Mouse (Mus musculus) liver, embryonic 12.5 days (tissue): ENCODE measurements around the gene Gstm4. TPM values are rescaled to one million over a fixed set of nuclear protein-coding genes. Genes with fewer than 3 reads are reported as not detected.
A peak's percentile ranks its signal among the peaks of the same experiment; 100 is the strongest.

Experiments
- ATAC-seq: fragments of 200-750 bp; cut with Nextera tagmentation; 2 replicates; pipeline ENCODE4 v1.8.0; 2017; ENCODE audit warnings: moderate number of reproducible peaks, mild to moderate bottlenecking, moderate library complexity
- H3K27ac ChIP-seq: fragments of 300-500 bp; sonication (generic); 2 replicates; pipeline ENCODE4 v1.5.1; 2016; ENCODE audit warnings: mild to moderate bottlenecking
- H3K27me3 ChIP-seq: fragments of 300-500 bp; sonication (generic); replicated peaks from 2 replicates; pipeline ENCODE4 v1.6.1; 2016; ENCODE audit warnings: mild to moderate bottlenecking, moderate library complexity
- H3K36me3 ChIP-seq: fragments of 300-500 bp; sonication (generic); 2 replicates; pipeline ENCODE4 v1.6.1; 2016; ENCODE audit warnings: mild to moderate bottlenecking, moderate library complexity
- H3K4me1 ChIP-seq: fragments of 300-500 bp; sonication (generic); 2 replicates; pipeline ENCODE4 v1.6.1; 2016
- H3K4me2 ChIP-seq: fragments of 300-500 bp; sonication (generic); 2 replicates; pipeline ENCODE4 v1.6.1; 2016; ENCODE audit warnings: mild to moderate bottlenecking, moderate library complexity
- H3K4me3 ChIP-seq: fragments of 300-500 bp; sonication (generic); 2 replicates; pipeline ENCODE4 v1.5.1; 2016; ENCODE audit warnings: mild to moderate bottlenecking, moderate library complexity
- H3K9ac ChIP-seq: fragments of 300-500 bp; sonication (generic); 2 replicates; pipeline ENCODE4 v1.6.1; 2016; ENCODE audit warnings: mild to moderate bottlenecking, moderate library complexity
- H3K9me3 ChIP-seq: fragments of 300-500 bp; sonication (generic); replicated peaks from 2 replicates; pipeline ENCODE4 v1.6.1; 2016; ENCODE audit warnings: mild to moderate bottlenecking, moderate library complexity
- WGBS: fragments of 180-500 bp; shearing (Covaris S2); methylation state at CpG from one replicate; pipeline ENCODE4 v1.1.7; 2016; ENCODE audit not compliant: insufficient replicate concordance; 5-methylcytosine and 5-hydroxymethylcytosine counted together
- polyA plus RNA-seq: library from polyadenylated mRNA; unstranded; fragments of >200 nt; fragmentation: Nextera tagmentation; extraction: Ambion mirVana; gene quantifications from 2 replicates; pipeline ENCODE4 v1.2.1, GENCODE M21; 2016

Gstm4 gene
- polyA plus RNA-seq, 1 experiment from 2014 or later = 16.6 TPM

- Histone ChIP-seq H3K4me3 (peak overlapping the region; percentile 84), H3K4me2 (peak overlapping the region; percentile 98), H3K4me1 (peaks cover 79% of the 10 kb centered on the region), H3K27ac (peak overlapping the region; percentile 95), H3K36me3 (peaks cover 42% of the 10 kb centered on the region), H3K27me3 (no peaks in the 10 kb centered on the region), H3K9ac (peak overlapping the region; percentile 92), H3K9me3 (no peaks in the 10 kb centered on the region)
- WGBS = 2% methylated on average over 14 of the region's 14 CpGs
- ATAC-seq = peak; percentile 85
These were observed 40.6 kb upstream of the Gstm4 start for GRCm38 (mm10) chr3:108085281-108085720.

DNA sequence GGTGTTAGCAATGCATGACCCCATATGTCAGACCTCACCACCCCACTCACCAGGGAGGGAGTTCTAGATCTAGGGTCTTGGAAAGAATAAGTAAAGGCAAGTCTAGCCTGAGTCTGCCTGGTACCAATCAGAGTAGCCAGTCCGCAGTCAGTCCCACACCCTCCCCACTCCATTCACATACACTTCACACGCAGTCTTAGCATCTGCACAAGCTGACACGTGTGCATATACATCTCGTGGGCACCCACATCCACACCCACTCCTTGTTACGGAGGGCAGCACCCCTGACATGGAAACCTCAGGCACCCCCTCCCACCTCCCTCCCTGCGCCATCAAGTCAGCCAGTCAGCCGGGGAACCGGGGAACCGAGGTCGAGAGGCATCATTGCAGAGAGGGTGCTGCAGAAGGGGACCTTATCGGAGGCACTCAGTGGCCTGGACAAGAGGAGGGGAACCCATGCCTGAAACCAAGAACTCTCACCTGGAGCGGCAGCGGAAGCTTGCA, 40.1 kb upstream of the Gstm4 start:
- H3K27ac ChIP-seq = peak overlapping the region; percentile 95
- H3K4me2 ChIP-seq = peak overlapping the region; percentile 98
- H3K4me3 ChIP-seq = peak overlapping the region; percentile 84
- H3K36me3 ChIP-seq = peaks cover 47% of the 10 kb centered on the region
- H3K9me3 ChIP-seq = no peaks in the 10 kb centered on the region
- no peaks in the 10 kb centered on the region for H3K27me3 ChIP-seq
- peak; percentile 36 for ATAC-seq
- peak overlapping the region; percentile 92 for H3K9ac ChIP-seq
- peaks cover 74% of the 10 kb centered on the region for H3K4me1 ChIP-seq
- 10% methylated on average over 13 of the region's 13 CpGs for WGBS

- H3K4me3 ChIP-seq = peak overlapping the region; percentile 84
- peak overlapping the region; percentile 92 for H3K9ac ChIP-seq
- peak overlapping the region; percentile 95 for H3K27ac ChIP-seq
- WGBS = 35% methylated on average over 4 of the region's 4 CpGs
- peaks cover 65% of the 10 kb centered on the region for H3K4me1 ChIP-seq
- 0 out of 2 replicates have a peak, but pooled peaks have one; percentile 21 for ATAC-seq
- H3K9me3 ChIP-seq = no peaks in the 10 kb centered on the region
- peak overlapping the region; percentile 98 for H3K4me2 ChIP-seq
- peaks cover 55% of the 10 kb centered on the region for H3K36me3 ChIP-seq
- H3K27me3 ChIP-seq = no peaks in the 10 kb centered on the region
These were observed 39.3 kb upstream of the Gstm4 start for GRCm38 (mm10) chr3:108083904-108084407.

DNA sequence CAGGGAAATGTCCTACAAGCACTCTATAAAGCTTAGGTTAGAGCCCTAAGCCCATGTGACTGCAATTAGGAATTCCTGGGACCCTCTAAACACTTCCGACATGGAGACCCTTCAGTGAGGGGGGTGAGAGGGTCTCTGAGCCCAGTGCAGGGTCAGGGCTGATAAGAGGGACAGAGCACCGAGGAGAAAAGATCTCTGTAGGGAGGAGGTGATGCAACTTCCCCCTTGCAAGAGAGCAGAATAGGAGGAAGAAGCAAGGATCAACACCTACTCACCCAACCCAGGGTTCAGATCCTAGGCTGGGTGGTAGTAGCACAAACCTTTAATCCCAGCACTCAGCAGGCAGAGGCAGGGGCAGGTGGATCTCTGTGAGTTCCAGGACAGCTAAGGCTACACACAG, 38.5 kb upstream of the Gstm4 start:
- Histone ChIP-seq H3K4me1 (peaks cover 59% of the 10 kb centered on the region), H3K36me3 (peaks cover 63% of the 10 kb centered on the region), H3K27me3 (no peaks in the 10 kb centered on the region), H3K4me2 (peak overlapping the region; percentile 98), H3K9me3 (no peaks in the 10 kb centered on the region), H3K4me3 (peak overlapping the region; percentile 84), H3K27ac (peak overlapping the region; percentile 95), H3K9ac (peak overlapping the region; percentile 92)
- no peak for ATAC-seq
- 18% methylated on average over 2 of the region's 2 CpGs for WGBS

DNA sequence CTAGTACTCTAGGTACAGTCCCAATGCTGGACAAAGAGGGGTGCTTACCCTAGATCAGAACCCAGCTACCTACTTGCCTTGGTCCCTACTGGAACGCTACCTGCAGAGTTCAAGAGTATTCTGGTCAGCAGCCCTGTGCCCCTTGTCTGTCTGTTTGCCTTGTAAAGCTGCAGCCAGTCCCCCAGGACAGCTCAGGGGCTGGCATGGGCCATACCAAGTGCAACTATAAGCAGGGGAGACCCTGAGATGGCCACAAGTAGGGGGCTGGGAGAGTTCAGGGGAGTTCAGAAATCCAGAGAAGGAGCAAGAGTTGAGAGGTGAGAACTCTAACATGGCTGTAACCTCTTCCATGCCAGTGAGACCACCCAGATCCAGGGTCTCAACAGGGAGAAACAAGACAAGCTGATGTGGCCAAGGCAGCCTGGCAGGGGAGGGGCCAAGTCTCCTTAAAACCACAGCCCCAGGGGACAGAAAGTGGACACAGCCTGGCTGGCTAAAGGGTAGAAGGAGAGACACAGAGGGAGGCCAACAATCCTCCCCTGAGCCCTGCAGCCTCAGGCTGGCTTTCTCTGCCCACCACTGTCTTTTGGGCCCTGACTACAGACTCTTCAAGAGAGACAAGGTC, 37.7 kb upstream of the Gstm4 start:
- 95% methylated on average over 1 of the region's 1 CpGs for WGBS
- ATAC-seq = no peak
- H3K36me3 ChIP-seq = peaks cover 71% of the 10 kb centered on the region
- H3K4me2 ChIP-seq = peak overlapping the region; percentile 98
- no peaks in the 10 kb centered on the region for H3K27me3 ChIP-seq
- H3K4me3 ChIP-seq = peak overlapping the region; percentile 84
- H3K9ac ChIP-seq = peak overlapping the region; percentile 92
- H3K27ac ChIP-seq = peak overlapping the region; percentile 95
- peaks cover 55% of the 10 kb centered on the region for H3K4me1 ChIP-seq
- H3K9me3 ChIP-seq = no peaks in the 10 kb centered on the region

DNA sequence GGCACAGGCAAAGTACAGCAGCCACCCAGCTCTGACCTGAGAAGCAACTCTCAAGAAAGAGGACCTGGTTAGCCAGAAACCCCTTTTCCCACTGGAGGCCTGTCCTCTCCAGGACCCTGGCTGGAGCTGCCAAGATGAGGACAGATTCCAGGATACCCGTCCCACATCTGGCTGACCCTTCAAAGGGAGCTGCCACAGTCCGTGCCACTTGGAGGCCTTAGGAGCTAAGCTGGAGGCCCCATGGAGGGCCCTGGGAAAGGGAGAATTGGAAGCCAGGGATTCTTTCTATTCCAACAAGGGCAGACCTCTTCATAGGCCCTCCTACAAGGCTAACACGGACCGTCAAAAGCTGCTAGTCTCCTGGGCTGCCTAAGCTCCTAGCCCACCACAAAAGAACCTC, 37.0 kb upstream of the Gstm4 start:
- peak overlapping the region; percentile 92 for H3K9ac ChIP-seq
- no peak for ATAC-seq
- WGBS = 72% methylated on average over 4 of the region's 4 CpGs
- no peak overlapping the region for H3K4me3 ChIP-seq
- peak overlapping the region; percentile 98 for H3K4me2 ChIP-seq
- peaks cover 78% of the 10 kb centered on the region for H3K36me3 ChIP-seq
- H3K4me1 ChIP-seq = peaks cover 48% of the 10 kb centered on the region
- H3K27me3 ChIP-seq = no peaks in the 10 kb centered on the region
- no peaks in the 10 kb centered on the region for H3K9me3 ChIP-seq
- H3K27ac ChIP-seq = peak overlapping the region; percentile 95

GRCm38 (mm10) chr3:108076836-108077235, 32.1 kb upstream of the Gstm4 start:
- H3K27me3 ChIP-seq = no peaks in the 10 kb centered on the region
- peaks cover 9% of the 10 kb centered on the region for H3K4me1 ChIP-seq
- H3K9ac ChIP-seq = no peak overlapping the region
- no peak for ATAC-seq
- H3K4me3 ChIP-seq = no peak overlapping the region
- H3K36me3 ChIP-seq = peaks cover 97% of the 10 kb centered on the region
- no peaks in the 10 kb centered on the region for H3K9me3 ChIP-seq
- 92% methylated on average over 9 of the region's 9 CpGs for WGBS
- H3K4me2 ChIP-seq = no peak overlapping the region
- no peak overlapping the region for H3K27ac ChIP-seq

GRCm38 (mm10) chr3:108072983-108073569, 28.4 kb upstream of the Gstm4 start:
- Histone ChIP-seq H3K9me3 (no peaks in the 10 kb centered on the region), H3K4me1 (peaks cover 24% of the 10 kb centered on the region), H3K27ac (no peak overlapping the region), H3K27me3 (no peaks in the 10 kb centered on the region), H3K4me3 (no peak overlapping the region), H3K9ac (no peak overlapping the region), H3K4me2 (no peak overlapping the region), H3K36me3 (peaks cover 65% of the 10 kb centered on the region)
- no peak for ATAC-seq
- 76% methylated on average over 10 of the region's 10 CpGs for WGBS

DNA sequence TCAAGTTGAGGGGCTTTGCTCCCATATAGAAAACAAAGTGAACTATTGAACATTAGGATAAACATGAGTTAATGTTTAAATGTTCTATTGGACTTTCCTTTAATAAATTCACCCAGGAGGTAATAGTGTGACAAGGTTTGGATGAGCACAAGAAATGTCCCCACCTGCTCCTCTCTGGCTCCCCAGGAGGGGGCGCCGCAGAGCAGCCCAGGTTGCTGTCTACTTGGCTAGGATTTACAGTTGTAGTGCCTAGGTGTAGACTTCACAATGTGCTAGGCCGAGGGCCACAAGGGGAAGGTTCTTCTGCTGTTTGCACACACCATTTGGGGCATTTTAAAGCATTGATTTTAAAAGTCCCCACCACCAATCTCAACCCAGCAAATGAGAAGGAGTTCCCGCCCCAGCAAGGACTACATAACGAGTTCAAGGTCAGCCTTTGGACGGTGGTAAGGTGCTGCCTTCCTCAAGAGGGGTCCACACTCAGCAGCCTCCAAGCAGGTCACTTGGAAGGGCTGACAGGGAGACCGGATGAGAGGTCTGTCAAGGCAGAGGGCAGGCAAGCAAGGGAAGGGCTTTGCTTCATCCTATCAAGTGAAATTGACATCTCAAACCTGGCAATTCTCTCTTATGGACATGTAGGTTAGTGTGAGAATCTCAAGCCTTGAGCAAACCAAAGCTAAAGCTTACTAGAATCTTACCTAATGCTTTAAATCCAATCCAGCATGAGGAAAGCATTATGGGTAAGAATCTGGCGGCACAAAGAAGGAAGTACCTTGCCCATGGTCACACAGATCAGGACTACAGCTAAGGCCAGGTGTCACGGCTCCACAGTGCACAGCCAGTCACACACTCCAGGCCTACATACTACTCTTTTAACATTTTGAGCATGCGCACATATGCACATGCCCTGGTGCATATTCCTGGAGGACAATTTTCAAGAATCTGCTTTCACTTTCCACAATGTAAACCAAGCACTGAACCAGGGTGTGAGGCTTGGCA, 25.9 kb upstream of the Gstm4 start:
- Histone ChIP-seq H3K27me3 (no peaks in the 10 kb centered on the region), H3K36me3 (peaks cover 40% of the 10 kb centered on the region), H3K4me3 (no peak overlapping the region), H3K9ac (no peak overlapping the region), H3K4me1 (peaks cover 24% of the 10 kb centered on the region), H3K27ac (peak overlapping the region; percentile 36), H3K9me3 (no peaks in the 10 kb centered on the region), H3K4me2 (peak overlapping the region; percentile 42)
- ATAC-seq = 0 out of 2 replicates have a peak, but pooled peaks have one; percentile 41
- 62% methylated on average over 10 of the region's 10 CpGs for WGBS

GRCm38 (mm10) chr3:108069231-108069870, 24.7 kb upstream of the Gstm4 start:
- H3K27me3 ChIP-seq = no peaks in the 10 kb centered on the region
- H3K36me3 ChIP-seq = peaks cover 27% of the 10 kb centered on the region
- no peak overlapping the region for H3K4me3 ChIP-seq
- H3K27ac ChIP-seq = peak overlapping the region; percentile 57; the same call in 1 of the 2 replicates
- ATAC-seq = peak; percentile 46; the same call in 1 of the 2 replicates
- H3K4me2 ChIP-seq = peak overlapping the region; percentile 42
- H3K9ac ChIP-seq = no peak overlapping the region
- H3K9me3 ChIP-seq = no peaks in the 10 kb centered on the region
- H3K4me1 ChIP-seq = peaks cover 24% of the 10 kb centered on the region
- WGBS = 56% methylated on average over 13 of the region's 13 CpGs

DNA sequence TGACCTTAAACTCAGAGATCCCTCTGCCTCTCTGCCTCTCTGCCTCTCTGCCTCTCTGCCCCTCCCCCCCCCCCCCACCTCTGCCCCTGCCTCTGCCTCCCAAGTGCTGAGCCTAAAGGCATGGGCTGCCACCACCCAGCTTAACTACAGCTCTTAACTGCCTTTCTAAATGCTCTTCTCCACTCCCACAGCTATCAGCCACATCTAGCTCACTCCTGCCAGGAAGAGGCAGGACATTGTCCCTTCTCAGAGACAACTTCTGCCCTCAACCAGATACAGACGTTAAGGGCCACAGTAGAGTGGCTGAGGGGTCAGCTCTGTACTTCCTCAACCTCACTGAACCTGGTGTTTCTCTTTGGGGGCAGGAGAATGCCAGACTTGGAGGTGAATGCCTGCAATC, 24.1 kb upstream of the Gstm4 start:
- Histone ChIP-seq H3K36me3 (peaks cover 22% of the 10 kb centered on the region), H3K27ac (peak overlapping the region; percentile 57), H3K27me3 (no peaks in the 10 kb centered on the region; the same call in 1 of the 2 replicates), H3K4me1 (peaks cover 24% of the 10 kb centered on the region), H3K4me2 (no peak overlapping the region), H3K4me3 (no peak overlapping the region), H3K9ac (no peak overlapping the region), H3K9me3 (no peaks in the 10 kb centered on the region)
- ATAC-seq = no peak
- 7% methylated on average over 1 of the region's 1 CpGs for WGBS
